Mouse (Mus musculus): Measurements from ENCODE around the gene Olfr986.
"Not testable (repeated sequence)": the region's sequence is repeated elsewhere in the genome, so short reads cannot be mapped to it uniquely, and the experiment has no call there.

The Olfr986 gene

GRCm38 (mm10) chr9:40180620-40181019 lies at the start of gene Olfr986:
Gene Olfr986 (plus strand): TSS chr9:40180920.
- DNase-seq (ENCODE audit: inconsistent ontology term): no peak

GRCm38 (mm10) chr9:40136987-40137688 lies 43.6 kb upstream of the Olfr986 start:
- no peak for DNase-seq (ENCODE audit: inconsistent ontology term)

- no peak for DNase-seq (ENCODE audit: inconsistent ontology term)
Measured at GRCm38 (mm10) chr9:40139484-40139883, 41.2 kb upstream of the Olfr986 start.

GRCm38 (mm10) chr9:40141544-40141943 lies 39.2 kb upstream of the Olfr986 start:
- no peak for DNase-seq (ENCODE audit: inconsistent ontology term)

GRCm38 (mm10) chr9:40155118-40155644 lies 25.5 kb upstream of the Olfr986 start:
- DNase-seq (ENCODE audit: inconsistent ontology term): no peak

- DNase-seq (ENCODE audit: inconsistent ontology term): peak; percentile 6
Measured at GRCm38 (mm10) chr9:40166446-40166845, 14.3 kb upstream of the Olfr986 start.

GRCm38 (mm10) chr9:40177017-40177416 lies 3.7 kb upstream of the Olfr986 start:
- no peak for DNase-seq (ENCODE audit: inconsistent ontology term)

GRCm38 (mm10) chr9:40185166-40185565 lies 4.4 kb downstream of the Olfr986 start:
- DNase-seq (ENCODE audit: inconsistent ontology term): not testable (repeated sequence)

GRCm38 (mm10) chr9:40191086-40191876 lies 10.6 kb downstream of the Olfr986 start:
- no peak for DNase-seq (ENCODE audit: inconsistent ontology term)

- DNase-seq (ENCODE audit: inconsistent ontology term): peak; percentile 95
Measured at GRCm38 (mm10) chr9:40192098-40193038, 11.6 kb downstream of the Olfr986 start, which contains the start of gene Zfp202. Gene Zfp202 (plus strand): TSS chr9:40192316.

- peak; percentile 36 for DNase-seq (ENCODE audit: inconsistent ontology term)
Measured at GRCm38 (mm10) chr9:40195981-40196380, 15.3 kb downstream of the Olfr986 start.

GRCm38 (mm10) chr9:40206546-40206950 lies 25.8 kb downstream of the Olfr986 start:
- no peak for DNase-seq (ENCODE audit: inconsistent ontology term)

- no peak for DNase-seq (ENCODE audit: inconsistent ontology term)
Measured at GRCm38 (mm10) chr9:40210744-40211143, 30.0 kb downstream of the Olfr986 start.

GRCm38 (mm10) chr9:40214058-40214457 lies 33.3 kb downstream of the Olfr986 start:
- DNase-seq (ENCODE audit: inconsistent ontology term): no peak

GRCm38 (mm10) chr9:40216651-40217050 lies 35.9 kb downstream of the Olfr986 start:
- no peak for DNase-seq (ENCODE audit: inconsistent ontology term)

- no peak for DNase-seq (ENCODE audit: inconsistent ontology term)
Measured at GRCm38 (mm10) chr9:40224289-40224688, 43.6 kb downstream of the Olfr986 start.

- DNase-seq (ENCODE audit: inconsistent ontology term): peak; percentile 36
Measured at GRCm38 (mm10) chr9:40227874-40228789, 47.4 kb downstream of the Olfr986 start.

- no peak for DNase-seq (ENCODE audit: inconsistent ontology term)
Measured at GRCm38 (mm10) chr9:40228804-40229331, 48.1 kb downstream of the Olfr986 start.

GRCm38 (mm10) chr9:40229479-40229878 lies 48.8 kb downstream of the Olfr986 start:
- DNase-seq (ENCODE audit: inconsistent ontology term): no peak

- DNase-seq (ENCODE audit: inconsistent ontology term): no peak
Measured at GRCm38 (mm10) chr9:40231019-40231418, 50.3 kb downstream of the Olfr986 start.

Data from Muller cell, postnatal 12 days (primary cell).